Mouse (Mus musculus) midbrain, embryonic 13.5 days (tissue): Measurements from ENCODE around the gene Fam117a. TPM values are rescaled to one million over a fixed set of nuclear protein-coding genes. Genes with fewer than 3 reads are reported as not detected.
"Not testable (repeated sequence)": the region's sequence is repeated elsewhere in the genome, so short reads cannot be mapped to it uniquely, and the experiment has no call there.

Experiments
- ATAC-seq: fragments of 200-750 bp; cut with Nextera tagmentation; 2 replicates; pipeline ENCODE4 v1.8.0; 2017; ENCODE audit warnings: mild to moderate bottlenecking, moderate TSS enrichment, moderate library complexity
- H3K27ac ChIP-seq: fragments of 300-500 bp; sonication (generic); 2 replicates; pipeline ENCODE4 v1.5.1; 2015; ENCODE audit warnings: inconsistent platforms, mild to moderate bottlenecking, moderate library complexity
- H3K27me3 ChIP-seq: fragments of 300-500 bp; sonication (generic); 2 replicates; pipeline ENCODE4 v1.6.1; 2015; ENCODE audit warnings: mild to moderate bottlenecking, inconsistent platforms
- H3K36me3 ChIP-seq: fragments of 300-500 bp; sonication (generic); 2 replicates; pipeline ENCODE4 v1.6.1; 2015; ENCODE audit warnings: mild to moderate bottlenecking, inconsistent platforms
- H3K4me1 ChIP-seq: fragments of 300-500 bp; sonication (generic); replicated peaks from 2 replicates; pipeline ENCODE4 v1.6.1; 2015; ENCODE audit warnings: inconsistent platforms
- H3K4me2 ChIP-seq: fragments of 300-500 bp; sonication (generic); replicated peaks from 2 replicates; pipeline ENCODE4 v1.6.1; 2015; ENCODE audit warnings: moderate library complexity, mild to moderate bottlenecking, inconsistent platforms
- H3K4me3 ChIP-seq: fragments of 300-500 bp; sonication (generic); replicated peaks from 2 replicates; pipeline ENCODE4 v1.5.1; 2015; ENCODE audit warnings: mild to moderate bottlenecking, inconsistent platforms
- H3K9ac ChIP-seq: fragments of 300-500 bp; sonication (generic); replicated peaks from 2 replicates; pipeline ENCODE4 v1.6.1; 2015; ENCODE audit warnings: mild to moderate bottlenecking, inconsistent platforms
- H3K9me3 ChIP-seq: fragments of 300-500 bp; sonication (generic); 2 replicates; pipeline ENCODE4 v1.6.1; 2016; ENCODE audit warnings: mild to moderate bottlenecking, inconsistent platforms
- WGBS: fragments of 180-500 bp; shearing (Covaris S2); methylation state at CpG from one replicate; pipeline ENCODE4 v1.1.7; 2015; 5-methylcytosine and 5-hydroxymethylcytosine counted together
- polyA plus RNA-seq: library from polyadenylated mRNA; unstranded; fragments of >200 nt; fragmentation: Nextera tagmentation; extraction: Ambion mirVana; gene quantifications from 2 replicates; pipeline ENCODE4 v1.2.1, GENCODE M21; 2015

Fam117a gene
- polyA plus RNA-seq, 1 experiment from 2014 or later: 2.8 TPM

DNA sequence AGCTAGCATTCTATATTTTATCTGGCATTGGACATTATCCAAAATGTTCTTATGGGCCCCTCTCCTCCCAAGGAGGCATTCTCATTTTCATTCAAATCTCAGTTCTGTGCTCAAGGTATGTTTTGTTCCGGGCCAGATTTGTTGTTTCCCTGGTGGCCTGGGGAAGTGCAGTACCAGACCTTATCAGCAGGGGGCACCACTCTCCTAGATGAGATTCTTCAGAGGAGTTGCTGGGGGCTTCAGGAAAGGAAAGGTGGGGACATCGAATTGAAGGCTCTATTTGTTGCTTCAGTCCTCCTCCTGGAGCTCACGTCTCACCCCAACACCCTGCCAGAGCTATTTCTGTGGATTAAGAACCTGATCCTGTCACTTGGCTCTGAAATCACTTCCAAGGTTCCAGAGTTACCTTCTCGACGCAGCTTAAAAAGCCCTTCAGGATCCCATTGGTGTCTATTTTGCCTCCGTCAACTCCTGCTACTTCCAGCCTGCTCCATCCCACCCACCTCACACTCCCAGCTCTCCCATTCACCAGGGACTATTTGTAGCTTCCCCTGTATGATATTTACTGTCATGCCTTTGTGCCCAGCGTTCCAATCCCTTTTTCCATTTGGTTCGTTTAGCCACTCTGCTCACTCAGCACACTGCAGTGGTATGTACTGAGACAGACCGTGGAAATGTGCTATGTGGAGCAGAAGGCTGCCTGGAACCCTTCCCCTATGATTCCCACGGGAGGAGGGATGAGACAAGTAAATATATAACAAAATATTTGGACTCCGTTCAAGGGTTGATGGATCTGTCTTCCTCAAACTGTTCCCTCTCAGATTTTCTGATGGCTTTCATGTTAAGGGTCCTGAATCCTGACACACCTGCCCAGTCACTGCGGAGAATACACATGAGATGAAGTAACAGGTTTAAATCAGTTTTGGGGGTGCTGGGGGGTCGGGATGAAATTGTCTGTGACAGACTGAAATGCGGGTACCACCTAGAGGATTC is 61.3 kb downstream of the Fam117a start:
- 60% methylated on average over 14 of the region's 14 CpGs for WGBS
- Histone ChIP-seq H3K27me3 (peaks cover 19% of the 10 kb centered on the region; the same call in 1 of the 2 replicates), H3K4me1 (peaks cover 18% of the 10 kb centered on the region; the same call in 1 of the 2 replicates), H3K27ac (no peak overlapping the region), H3K9ac (no peak overlapping the region), H3K4me2 (no peak overlapping the region), H3K9me3 (no peaks in the 10 kb centered on the region), H3K36me3 (no peaks in the 10 kb centered on the region), H3K4me3 (no peak overlapping the region)
- no peak for ATAC-seq

DNA sequence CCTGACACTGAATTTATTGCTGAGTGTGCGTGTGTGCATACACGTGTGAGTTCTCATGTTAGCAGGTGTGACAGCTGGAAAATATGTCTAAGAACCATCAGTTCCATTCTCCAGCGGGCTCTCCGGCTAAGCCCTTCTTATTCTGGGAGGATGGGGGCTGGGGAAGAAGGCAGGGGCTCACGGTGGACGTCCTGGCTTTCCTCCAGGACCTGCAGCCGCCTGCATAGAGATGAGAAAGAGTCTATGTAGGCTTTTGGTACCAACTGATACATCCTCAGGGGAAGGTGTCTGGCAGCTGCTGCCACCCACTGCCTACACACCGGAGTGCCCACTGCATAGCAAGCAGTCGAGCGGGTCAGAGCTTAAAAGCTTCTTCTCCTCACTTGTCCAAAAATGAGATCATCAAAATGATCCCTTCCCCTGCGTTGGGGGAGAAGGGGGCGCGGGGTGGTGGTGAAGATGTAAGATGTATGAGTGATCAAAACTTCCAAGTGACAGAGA is 62.8 kb downstream of the Fam117a start:
- WGBS: 72% methylated on average over 13 of the region's 13 CpGs
- Histone ChIP-seq H3K36me3 (no peaks in the 10 kb centered on the region), H3K4me3 (no peak overlapping the region), H3K9me3 (no peaks in the 10 kb centered on the region), H3K27ac (no peak overlapping the region), H3K4me1 (peaks cover 16% of the 10 kb centered on the region; the same call in 1 of the 2 replicates), H3K9ac (no peak overlapping the region), H3K27me3 (peaks cover 19% of the 10 kb centered on the region; the same call in 1 of the 2 replicates), H3K4me2 (no peak overlapping the region)
- ATAC-seq: no peak

DNA sequence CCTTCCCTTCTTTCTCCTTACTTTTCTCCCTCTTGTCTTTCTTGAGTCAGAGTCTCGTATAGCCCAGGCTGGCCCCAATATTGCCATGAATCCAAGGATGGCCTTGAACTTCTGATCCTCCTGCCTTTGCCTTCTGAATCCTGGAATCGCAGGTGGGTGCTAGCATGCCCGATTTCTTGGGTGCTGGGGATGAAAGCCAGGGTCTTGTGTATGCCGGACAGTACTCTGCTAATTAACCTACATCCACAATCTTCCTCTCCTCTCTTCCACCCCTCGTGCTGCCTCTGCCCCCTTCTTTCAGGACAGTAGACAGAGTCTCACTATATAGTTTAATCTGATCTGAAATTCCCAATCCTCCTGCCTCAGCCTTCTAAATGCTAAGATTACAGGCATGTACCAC is 64.8 kb downstream of the Fam117a start:
- no peaks in the 10 kb centered on the region for H3K9me3 ChIP-seq
- no peak overlapping the region for H3K4me3 ChIP-seq
- no peak overlapping the region for H3K4me2 ChIP-seq
- WGBS: 93% methylated on average over 5 of the region's 5 CpGs
- H3K9ac ChIP-seq: no peak overlapping the region
- peaks cover 16% of the 10 kb centered on the region; the same call in 1 of the 2 replicates for H3K4me1 ChIP-seq
- H3K36me3 ChIP-seq: no peaks in the 10 kb centered on the region
- ATAC-seq: no peak
- peaks cover 17% of the 10 kb centered on the region; the same call in 1 of the 2 replicates for H3K27me3 ChIP-seq
- H3K27ac ChIP-seq: no peak overlapping the region

DNA sequence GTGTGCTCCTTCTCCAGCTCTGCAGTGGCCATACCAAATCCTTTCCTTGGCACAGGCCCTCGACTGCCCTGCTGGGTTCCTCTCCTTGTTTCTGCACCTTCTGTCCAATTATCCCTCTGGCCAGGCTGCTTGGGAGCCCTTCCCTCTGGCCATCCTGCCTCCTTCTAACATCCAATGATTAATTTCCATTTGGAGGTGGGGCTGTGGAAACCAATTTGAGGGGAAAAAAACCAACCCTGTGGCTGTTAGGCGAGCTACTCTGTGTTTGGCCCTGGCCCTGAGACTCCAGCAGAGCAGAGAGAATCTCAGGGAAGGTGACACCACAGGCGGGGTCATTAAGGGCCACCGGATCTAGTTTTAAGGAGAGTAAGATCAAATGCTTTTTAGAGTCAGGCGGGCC is 65.4 kb downstream of the Fam117a start:
- Histone ChIP-seq H3K4me1 (peaks cover 16% of the 10 kb centered on the region; the same call in 1 of the 2 replicates), H3K9ac (no peak overlapping the region), H3K36me3 (no peaks in the 10 kb centered on the region), H3K4me3 (no peak overlapping the region), H3K9me3 (no peaks in the 10 kb centered on the region), H3K27me3 (peaks cover 11% of the 10 kb centered on the region; the same call in 1 of the 2 replicates), H3K4me2 (no peak overlapping the region), H3K27ac (no peak overlapping the region)
- WGBS: 29% methylated on average over 5 of the region's 5 CpGs
- ATAC-seq: no peak

DNA sequence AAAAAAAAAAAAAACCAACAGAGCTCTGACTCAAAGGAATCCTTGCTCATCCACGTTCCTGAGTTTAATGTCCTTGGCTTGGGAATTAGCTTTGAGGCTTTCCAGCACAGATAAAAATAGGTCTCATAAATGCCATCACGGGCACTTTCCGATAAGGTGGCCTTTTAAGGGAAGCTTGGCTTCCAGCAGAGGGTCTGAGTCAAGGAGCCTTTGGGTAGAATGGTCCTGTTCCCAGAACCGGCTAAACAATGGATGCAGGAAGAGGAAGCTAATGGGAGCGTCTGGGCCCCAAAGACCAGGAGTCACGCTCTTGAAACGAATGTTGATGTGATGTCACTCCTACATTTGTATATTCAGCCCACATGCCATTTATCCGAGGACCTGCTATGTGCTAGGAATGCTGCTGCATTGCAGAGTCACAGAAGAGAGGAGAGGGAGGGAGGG is 65.9 kb downstream of the Fam117a start:
- ATAC-seq: no peak
- Histone ChIP-seq H3K4me2 (no peak overlapping the region), H3K27ac (no peak overlapping the region), H3K4me3 (no peak overlapping the region), H3K4me1 (peaks cover 16% of the 10 kb centered on the region; the same call in 1 of the 2 replicates), H3K9ac (no peak overlapping the region), H3K9me3 (no peaks in the 10 kb centered on the region), H3K36me3 (no peaks in the 10 kb centered on the region), H3K27me3 (peaks cover 11% of the 10 kb centered on the region; the same call in 1 of the 2 replicates)
- 37% methylated on average over 8 of the region's 8 CpGs for WGBS

DNA sequence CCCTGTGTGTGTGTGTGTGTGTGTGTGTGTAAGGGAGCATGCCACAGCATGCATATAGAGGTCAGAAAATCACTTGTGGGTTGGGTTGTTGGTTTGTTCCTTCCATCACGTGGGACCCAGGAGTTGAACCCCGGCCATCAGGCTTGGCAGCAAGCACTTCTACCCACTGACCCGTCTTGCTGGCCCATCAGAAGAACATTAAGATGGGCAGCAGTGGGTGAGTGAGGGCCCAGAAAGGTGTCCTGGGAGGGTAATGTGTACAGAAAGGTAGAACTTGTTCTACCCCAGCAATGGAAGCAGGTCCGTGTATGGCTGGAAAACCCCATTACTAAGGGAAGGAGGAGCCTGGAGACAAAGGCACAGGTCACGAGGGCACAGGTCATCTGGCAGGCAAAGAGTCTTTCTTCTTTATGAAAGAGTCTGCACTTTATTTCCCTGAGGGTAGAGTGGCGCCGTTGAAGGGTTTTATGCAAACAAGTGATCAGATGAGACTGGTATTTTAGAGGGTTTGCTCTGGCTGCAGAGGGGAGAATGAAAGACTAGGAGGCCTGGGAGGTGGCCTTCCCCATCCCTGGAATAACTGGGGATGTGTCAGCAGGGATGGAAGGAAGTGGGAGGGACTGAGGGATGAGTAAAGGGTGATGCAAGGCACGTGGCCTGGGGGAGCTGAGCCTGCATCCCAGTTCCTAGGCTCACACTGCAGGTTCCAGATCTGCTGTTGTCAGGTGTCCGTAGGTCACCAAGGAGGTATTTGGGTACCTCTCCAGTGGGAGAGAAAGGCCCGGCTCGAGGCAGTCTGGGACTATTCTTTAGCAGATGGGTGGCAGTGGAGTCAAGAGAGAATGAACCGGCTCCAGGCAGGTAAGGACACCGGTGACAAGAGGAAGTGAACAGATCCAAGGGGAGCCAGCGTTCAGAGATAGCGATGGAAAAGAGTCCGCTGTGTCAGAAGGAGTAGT is 66.8 kb downstream of the Fam117a start:
- no peak overlapping the region for H3K4me2 ChIP-seq
- 63% methylated on average over 16 of the region's 16 CpGs for WGBS
- no peak overlapping the region for H3K4me3 ChIP-seq
- peaks cover 11% of the 10 kb centered on the region; the same call in 1 of the 2 replicates for H3K4me1 ChIP-seq
- no peaks in the 10 kb centered on the region for H3K36me3 ChIP-seq
- H3K27ac ChIP-seq: no peak overlapping the region
- no peak overlapping the region for H3K9ac ChIP-seq
- no peaks in the 10 kb centered on the region for H3K9me3 ChIP-seq
- ATAC-seq: no peak
- peaks cover 6% of the 10 kb centered on the region; the same call in 1 of the 2 replicates for H3K27me3 ChIP-seq

DNA sequence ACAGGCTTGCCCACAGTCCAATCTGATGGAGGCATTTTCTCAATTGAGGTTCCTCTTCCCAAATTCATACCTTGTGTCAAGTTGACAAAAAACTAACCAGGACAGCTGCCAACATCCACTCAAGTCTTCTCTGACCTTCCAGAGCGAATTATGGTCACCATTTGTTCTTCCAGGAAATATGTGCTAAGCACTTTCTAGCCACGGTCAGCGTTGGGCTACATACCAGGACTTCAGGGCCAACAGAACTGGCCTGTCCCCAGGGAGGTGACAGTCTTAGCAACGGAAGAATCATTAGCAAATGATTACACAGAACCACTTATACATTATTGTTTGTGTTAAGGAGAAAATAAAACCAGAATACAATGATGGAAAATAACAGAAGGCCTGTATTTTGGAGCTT is 69.0 kb downstream of the Fam117a start:
- H3K27me3 ChIP-seq: no peaks in the 10 kb centered on the region
- H3K9me3 ChIP-seq: no peaks in the 10 kb centered on the region
- H3K4me2 ChIP-seq: no peak overlapping the region
- ATAC-seq: no peak
- no peak overlapping the region for H3K9ac ChIP-seq
- H3K4me1 ChIP-seq: 0 out of 2 replicates have a peak, but pooled peaks cover 6% of the 10 kb centered on the region
- H3K27ac ChIP-seq: no peak overlapping the region
- no peak overlapping the region for H3K4me3 ChIP-seq
- no peaks in the 10 kb centered on the region for H3K36me3 ChIP-seq
- WGBS: 82% methylated on average over 4 of the region's 4 CpGs

DNA sequence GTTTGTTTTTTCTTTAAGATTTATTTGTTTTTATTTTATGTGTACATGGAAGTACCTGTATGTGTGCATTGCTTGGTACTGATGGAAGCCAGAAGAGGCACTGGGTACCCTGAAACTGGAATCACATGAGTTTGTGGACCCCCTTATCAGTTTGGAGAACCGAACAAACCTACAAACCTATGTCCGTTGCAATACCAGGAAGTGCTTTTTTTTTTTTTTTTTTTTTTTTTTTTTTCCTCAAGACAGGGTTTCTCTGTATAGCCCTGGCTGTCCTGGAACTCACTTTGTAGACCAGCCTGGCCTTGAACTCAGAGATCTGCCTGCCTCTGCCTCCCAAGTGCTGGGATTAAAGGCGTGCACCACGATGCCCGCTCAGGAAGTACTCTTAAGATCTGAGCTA is 69.6 kb downstream of the Fam117a start:
- not testable (repeated sequence) for H3K9me3 ChIP-seq, H3K9ac ChIP-seq, H3K4me1 ChIP-seq, H3K27ac ChIP-seq, H3K4me2 ChIP-seq, H3K27me3 ChIP-seq, H3K4me3 ChIP-seq, H3K36me3 ChIP-seq, ATAC-seq
- 93% methylated on average over 5 of the region's 5 CpGs for WGBS

DNA sequence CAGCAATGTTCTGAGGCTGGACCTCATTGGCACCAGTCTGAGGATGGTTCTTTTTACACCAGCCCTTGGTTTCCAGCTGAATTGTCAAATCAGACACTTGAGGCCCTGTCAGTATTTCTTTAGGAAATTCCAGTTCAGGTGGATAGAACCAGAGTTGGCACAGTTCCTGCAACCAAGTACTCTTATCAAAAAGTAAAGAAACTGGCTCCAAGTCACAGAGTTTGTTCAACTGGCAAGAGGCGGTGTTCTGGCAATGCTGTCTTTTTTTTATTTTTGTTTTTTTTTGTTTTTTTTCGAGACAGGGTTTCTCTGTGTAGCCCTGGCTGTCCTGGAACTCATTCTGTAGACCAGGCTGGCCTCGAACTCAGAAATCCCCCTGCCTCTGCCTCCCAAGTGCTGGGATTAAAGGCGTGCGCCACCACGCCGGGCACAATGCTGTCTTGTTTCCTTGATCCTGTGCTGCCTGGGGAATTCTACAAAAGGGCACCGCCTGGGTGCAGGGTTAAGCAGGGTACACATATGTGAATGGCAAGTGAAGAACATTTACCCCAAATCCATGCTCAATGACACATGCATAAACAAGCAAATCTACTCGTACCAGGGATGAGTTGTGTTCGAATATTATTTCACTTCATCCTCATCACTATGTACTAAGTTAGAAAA is 72.8 kb downstream of the Fam117a start:
- Histone ChIP-seq H3K4me3 (no peak overlapping the region), H3K4me2 (no peak overlapping the region), H3K9me3 (no peaks in the 10 kb centered on the region), H3K4me1 (0 out of 2 replicates have a peak, but pooled peaks cover 5% of the 10 kb centered on the region), H3K27me3 (peaks cover 3% of the 10 kb centered on the region; the same call in 1 of the 2 replicates), H3K36me3 (no peaks in the 10 kb centered on the region), H3K27ac (no peak overlapping the region), H3K9ac (no peak overlapping the region)
- ATAC-seq: no peak
- 87% methylated on average over 10 of the region's 10 CpGs for WGBS

DNA sequence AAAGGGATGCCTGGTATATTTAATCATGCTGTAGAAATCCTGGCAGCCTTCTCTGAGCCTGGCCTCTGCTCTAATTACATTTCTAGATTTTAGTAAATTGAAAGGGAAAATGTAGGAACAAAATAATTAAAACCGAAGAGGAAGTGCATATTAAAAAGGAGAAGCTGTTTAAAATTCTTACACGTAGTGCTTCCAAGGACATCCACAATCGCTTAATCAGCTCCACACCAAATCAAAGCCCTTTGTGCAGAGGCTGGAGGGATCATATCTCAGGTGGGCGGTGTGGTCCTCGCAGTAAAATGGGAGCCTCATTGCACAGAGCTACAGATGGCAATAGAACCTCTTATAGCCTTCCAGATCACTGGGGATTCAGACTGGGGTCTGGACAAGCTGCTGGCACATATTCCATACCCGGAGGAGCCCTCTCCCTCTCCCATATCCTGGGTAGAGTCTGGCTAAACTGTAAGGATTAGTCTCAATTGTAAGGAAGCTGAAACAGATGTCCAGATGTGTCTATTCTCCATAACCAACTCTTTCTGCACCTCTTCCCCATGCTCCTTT is 74.7 kb downstream of the Fam117a start:
- ATAC-seq: no peak
- Histone ChIP-seq H3K9ac (no peak overlapping the region), H3K4me1 (peaks cover 22% of the 10 kb centered on the region), H3K27ac (peak overlapping the region; percentile 51), H3K36me3 (no peaks in the 10 kb centered on the region), H3K4me2 (no peak overlapping the region), H3K27me3 (peaks cover 3% of the 10 kb centered on the region; the same call in 1 of the 2 replicates), H3K9me3 (no peaks in the 10 kb centered on the region), H3K4me3 (no peak overlapping the region)
- WGBS: 56% methylated on average over 6 of the region's 6 CpGs

DNA sequence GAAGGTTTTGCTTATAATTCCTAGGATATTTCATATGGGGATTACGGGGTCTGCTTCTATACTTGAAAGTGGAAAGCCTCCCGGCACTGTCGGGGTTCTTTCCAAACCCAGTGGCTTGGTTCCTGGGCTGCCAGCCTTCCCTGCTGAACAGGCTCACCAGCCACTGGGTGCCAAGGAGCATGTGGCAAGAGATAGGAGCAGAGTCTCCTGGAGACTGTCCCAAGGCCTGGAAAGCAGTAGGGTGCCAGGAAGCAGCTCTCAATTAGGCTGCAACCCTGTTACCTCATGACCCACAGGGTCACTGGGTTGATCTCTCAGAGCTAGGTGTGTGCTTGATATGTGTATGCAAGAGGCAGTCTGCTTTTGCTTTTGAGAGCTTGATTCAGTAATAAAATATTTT is 75.8 kb downstream of the Fam117a start:
- Histone ChIP-seq H3K9ac (no peak overlapping the region), H3K4me2 (no peak overlapping the region)

More for the DNA sequence above, 75.8 kb downstream of the Fam117a start:
- H3K4me3 ChIP-seq: no peak overlapping the region
- no peaks in the 10 kb centered on the region for H3K36me3 ChIP-seq
- peaks cover 3% of the 10 kb centered on the region; the same call in 1 of the 2 replicates for H3K27me3 ChIP-seq
- H3K27ac ChIP-seq: no peak overlapping the region; the same call in 1 of the 2 replicates
- no peak for ATAC-seq
- H3K4me1 ChIP-seq: peaks cover 33% of the 10 kb centered on the region
- 97% methylated on average over 3 of the region's 3 CpGs for WGBS
- no peaks in the 10 kb centered on the region for H3K9me3 ChIP-seq
